Mouse (Mus musculus) kidney, embryonic 16.5 days (tissue): ENCODE data around the gene Pld6. TPM values are rescaled to one million over a fixed set of nuclear protein-coding genes. Genes with fewer than 3 reads are reported as not detected.

Experiments used
- ATAC-seq: fragments of 200-750 bp; cut with Nextera tagmentation; 2 replicates; pipeline ENCODE4 v1.8.0; 2017; ENCODE audit warnings: moderate TSS enrichment; ENCODE audit not compliant: low FRiP score, low TSS enrichment
- H3K27ac ChIP-seq: fragments of 300-500 bp; sonication (generic); 2 replicates; pipeline ENCODE4 v1.5.1; 2014; ENCODE audit warnings: low read length
- H3K27me3 ChIP-seq: fragments of 300-500 bp; sonication (generic); 2 replicates; pipeline ENCODE4 v1.6.1; 2014; ENCODE audit warnings: low read length, control low read depth, mixed read lengths; ENCODE audit not compliant: insufficient read depth
- H3K36me3 ChIP-seq: fragments of 300-500 bp; sonication (generic); 2 replicates; pipeline ENCODE4 v1.6.1; 2014; ENCODE audit warnings: low read length, control low read depth, mixed read lengths; ENCODE audit not compliant: insufficient read depth
- H3K4me1 ChIP-seq: fragments of 300-500 bp; sonication (generic); 2 replicates; pipeline ENCODE4 v1.6.1; 2014; ENCODE audit warnings: low read length, control low read depth, mixed read lengths; ENCODE audit not compliant: insufficient read depth
- H3K4me2 ChIP-seq: fragments of 300-500 bp; sonication (generic); replicated peaks from 2 replicates; pipeline ENCODE4 v1.6.1; 2014; ENCODE audit warnings: low read depth, low read length
- H3K4me3 ChIP-seq: fragments of 300-500 bp; sonication (generic); 2 replicates; pipeline ENCODE4 v1.5.1; 2014; ENCODE audit warnings: mild to moderate bottlenecking, low read length
- H3K9ac ChIP-seq: fragments of 300-500 bp; sonication (generic); replicated peaks from 2 replicates; pipeline ENCODE4 v1.6.1; 2014; ENCODE audit warnings: low read length
- H3K9me3 ChIP-seq: fragments of 300-500 bp; sonication (generic); 2 replicates; pipeline ENCODE4 v1.6.1; 2016; ENCODE audit warnings: low read length, control low read depth
- WGBS: fragments of 180-500 bp; shearing (Covaris S2); extraction: QIAGEN DNeasy Blood & Tissue Kit; methylation state at CpG from one replicate; pipeline ENCODE4 v1.1.7; 2014; 5-methylcytosine and 5-hydroxymethylcytosine counted together
- polyA plus RNA-seq: library from polyadenylated mRNA; unstranded; fragments of >200 nt; fragmentation: Nextera tagmentation; extraction: Ambion mirVana; gene quantifications from 2 replicates; pipeline ENCODE4 v1.2.1, GENCODE M21; 2015

The Pld6 gene
- polyA plus RNA-seq, 1 experiment from 2014 or later, result 6.6 TPM

DNA sequence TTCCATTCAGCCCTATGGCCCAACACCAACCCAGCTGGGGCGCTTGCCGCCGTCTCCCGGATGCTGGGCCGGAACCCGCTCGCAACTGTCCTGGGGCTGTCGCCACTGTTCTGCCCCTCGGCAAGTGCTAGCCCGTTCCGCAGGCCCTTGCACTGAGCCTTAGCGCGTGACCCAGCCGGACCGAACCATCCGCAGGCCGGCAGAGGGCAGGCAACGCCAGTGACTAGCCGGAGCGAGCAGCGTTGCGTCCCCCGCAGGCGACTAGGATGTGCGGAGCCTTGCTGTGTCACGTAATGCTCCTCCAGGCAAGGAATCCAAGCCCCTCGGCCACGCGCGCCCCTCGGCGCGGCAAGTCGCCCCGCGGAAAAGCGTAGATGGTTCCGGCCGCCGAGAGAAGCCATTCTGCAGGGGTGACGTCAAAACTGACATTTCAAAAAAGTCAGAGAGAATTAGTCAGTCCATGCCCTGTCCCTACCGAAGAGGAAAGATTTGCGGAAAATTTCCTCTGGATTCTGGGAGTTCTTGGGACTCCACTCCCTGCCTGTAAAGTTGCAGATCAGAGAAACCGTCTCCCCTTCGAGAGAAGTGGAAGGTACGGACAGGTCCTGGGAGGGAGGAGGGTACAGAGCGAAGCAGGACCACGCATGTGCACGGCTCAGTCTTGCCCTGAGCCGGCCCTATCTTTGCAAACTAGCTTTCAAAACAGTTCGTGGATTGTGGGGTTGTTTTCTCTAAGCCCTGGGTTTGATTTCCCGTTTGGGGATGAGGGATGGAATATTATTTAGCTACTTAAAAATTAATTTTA lies 22.4 kb upstream of the Pld6 start, which contains the start of gene Flcn:
Gene Flcn (minus strand): TSS at position 347 of the 805 bp plus-strand sequence.
- peak; percentile 95 for ATAC-seq
- Histone ChIP-seq H3K4me2 (peak within 1 kb of the TSS; percentile 76), H3K27ac (peak within 1 kb of the TSS; percentile 94), H3K27me3 (no peaks in the 10 kb centered on the region), H3K4me3 (peak within 1 kb of the TSS; percentile 73), H3K36me3 (peaks cover 17% of the 10 kb centered on the region; the same call in 1 of the 2 replicates), H3K9me3 (no peaks in the 10 kb centered on the region), H3K4me1 (peaks cover 11% of the 10 kb centered on the region), H3K9ac (peak within 1 kb of the TSS; percentile 91)
- under 1% methylated on average over 52 of the region's 52 CpGs for WGBS

DNA sequence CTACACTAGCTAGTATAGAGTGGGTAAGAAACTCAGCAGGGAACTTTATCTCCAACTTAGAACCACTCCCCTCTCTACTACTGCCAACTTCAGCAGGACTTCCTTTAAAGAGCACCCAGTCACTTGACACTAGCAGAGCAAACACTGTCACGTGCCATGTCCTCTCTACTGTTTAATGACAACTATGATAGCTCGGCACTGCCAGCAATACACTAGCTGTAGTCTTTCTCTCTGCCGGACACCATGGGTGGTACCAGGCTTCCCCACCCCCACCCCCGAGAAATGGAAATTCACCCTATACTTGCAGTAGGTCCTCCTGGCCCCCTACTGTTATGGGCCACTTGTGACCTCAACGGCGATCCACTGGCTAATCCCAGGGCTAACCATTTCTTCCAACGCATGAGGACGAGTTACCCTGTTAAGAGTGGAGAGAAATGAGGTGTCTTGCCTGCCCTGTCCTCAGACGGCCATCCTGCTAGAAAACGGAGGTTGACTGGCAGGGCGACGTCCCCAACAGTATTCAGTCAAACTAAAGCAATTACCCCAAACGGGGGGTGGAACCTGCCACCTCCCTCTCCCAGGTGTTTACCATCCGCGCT lies 21.7 kb upstream of the Pld6 start:
- 0% methylated on average over 15 of the region's 15 CpGs for WGBS
- Histone ChIP-seq H3K9me3 (no peaks in the 10 kb centered on the region), H3K4me2 (peak overlapping the region; percentile 76), H3K27ac (peak overlapping the region; percentile 94), H3K9ac (peak overlapping the region; percentile 91), H3K4me3 (peak overlapping the region; percentile 73), H3K27me3 (no peaks in the 10 kb centered on the region), H3K4me1 (peaks cover 11% of the 10 kb centered on the region), H3K36me3 (peaks cover 23% of the 10 kb centered on the region)
- ATAC-seq, result peak; percentile 35

DNA sequence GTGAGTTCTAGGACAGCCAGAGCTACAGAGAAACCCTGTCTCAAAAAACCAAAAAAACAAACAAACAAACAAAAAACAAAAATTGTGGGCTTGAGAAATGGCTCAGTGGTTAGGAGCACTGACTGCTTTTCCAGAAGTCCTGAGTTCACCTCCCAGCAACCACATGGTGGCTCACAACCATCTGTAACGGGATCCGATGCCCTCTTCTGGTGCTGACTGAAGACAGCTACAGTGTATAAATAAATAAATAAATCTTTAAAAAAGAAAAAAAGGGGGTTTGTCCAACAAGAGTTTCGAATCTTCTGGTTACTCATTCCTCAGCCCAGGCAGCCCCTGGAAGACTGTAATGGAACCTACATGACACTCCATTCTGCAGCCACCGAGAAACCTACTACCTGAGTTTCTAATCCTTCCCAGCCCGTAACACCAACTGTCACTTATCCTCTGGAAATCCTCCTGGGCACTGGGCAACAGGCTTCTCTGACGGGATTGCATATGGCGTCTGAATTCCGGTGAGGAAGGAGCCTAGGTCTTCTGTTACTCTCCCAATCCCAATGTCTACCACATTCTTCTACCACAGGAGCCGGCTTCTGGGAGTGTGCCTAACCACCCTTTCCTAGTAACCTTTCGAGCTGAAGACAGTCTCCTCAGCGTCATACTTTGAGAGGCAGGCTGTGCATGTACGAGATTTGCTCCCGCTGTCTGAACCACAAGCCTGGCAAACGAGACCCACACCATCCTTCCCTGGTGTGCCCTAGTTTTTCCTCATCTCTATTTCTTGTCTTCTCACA lies 20.9 kb upstream of the Pld6 start:
- Histone ChIP-seq H3K27ac (peak overlapping the region; percentile 94; the same call in 1 of the 2 replicates), H3K27me3 (no peaks in the 10 kb centered on the region), H3K9me3 (no peaks in the 10 kb centered on the region), H3K4me2 (peak overlapping the region; percentile 76), H3K9ac (peak overlapping the region; percentile 91; the same call in 1 of the 2 replicates), H3K36me3 (peaks cover 29% of the 10 kb centered on the region), H3K4me3 (peak overlapping the region; percentile 73), H3K4me1 (peaks cover 11% of the 10 kb centered on the region)
- WGBS, result 69% methylated on average over 14 of the region's 14 CpGs
- no peak for ATAC-seq

DNA sequence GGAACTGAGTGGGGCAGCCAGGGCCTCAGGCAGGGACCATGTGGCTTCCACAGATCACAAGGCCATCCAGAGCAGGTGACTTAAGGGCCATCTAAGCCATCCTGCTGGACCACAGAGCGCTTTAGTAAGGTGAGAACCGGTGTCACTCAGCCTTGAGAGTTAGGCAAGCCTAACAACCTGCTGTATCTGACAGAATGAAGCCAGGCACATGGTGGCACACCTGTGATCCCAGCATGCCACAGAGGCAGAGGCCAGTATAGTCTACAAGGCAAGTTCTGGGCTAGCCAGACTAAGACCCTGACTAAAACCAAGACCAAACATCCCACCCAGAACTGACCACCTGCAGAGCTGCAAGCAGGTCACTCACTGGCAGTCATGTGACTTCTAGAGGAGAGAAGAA lies 18.2 kb upstream of the Pld6 start:
- no peak overlapping the region for H3K27ac ChIP-seq
- ATAC-seq, result no peak
- H3K4me2 ChIP-seq, result no peak overlapping the region
- peaks cover 56% of the 10 kb centered on the region for H3K36me3 ChIP-seq
- H3K9ac ChIP-seq, result no peak overlapping the region
- no peaks in the 10 kb centered on the region for H3K27me3 ChIP-seq
- no peak overlapping the region for H3K4me3 ChIP-seq
- WGBS, result 100% methylated on average over 2 of the region's 2 CpGs
- H3K9me3 ChIP-seq, result no peaks in the 10 kb centered on the region
- H3K4me1 ChIP-seq, result peaks cover 8% of the 10 kb centered on the region

DNA sequence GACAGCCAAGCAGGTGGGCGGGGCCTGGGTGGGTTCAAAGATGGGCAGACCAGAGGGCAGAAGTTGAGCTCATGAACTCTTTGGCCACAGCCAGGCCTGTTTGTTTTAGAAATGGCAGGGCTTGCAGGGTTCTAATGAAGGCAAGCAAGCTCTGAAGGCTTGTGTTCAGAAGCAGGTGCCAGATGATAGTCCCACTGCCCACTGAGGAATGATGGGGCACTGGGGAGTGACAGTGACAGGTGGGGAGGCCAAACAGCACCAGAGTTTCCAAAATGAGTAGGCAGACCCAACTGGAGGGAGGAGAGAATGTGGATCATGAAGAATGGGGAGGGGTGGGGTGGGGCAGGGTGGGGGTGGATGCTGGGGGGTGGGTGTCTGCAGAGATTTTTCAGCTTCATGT lies 17.8 kb upstream of the Pld6 start:
- Histone ChIP-seq H3K9ac (no peak overlapping the region), H3K4me1 (peaks cover 8% of the 10 kb centered on the region), H3K27ac (no peak overlapping the region), H3K4me2 (no peak overlapping the region), H3K4me3 (no peak overlapping the region), H3K27me3 (no peaks in the 10 kb centered on the region), H3K9me3 (no peaks in the 10 kb centered on the region), H3K36me3 (peaks cover 60% of the 10 kb centered on the region)
- ATAC-seq, result no peak
- 94% methylated on average over 1 of the region's 1 CpGs for WGBS

DNA sequence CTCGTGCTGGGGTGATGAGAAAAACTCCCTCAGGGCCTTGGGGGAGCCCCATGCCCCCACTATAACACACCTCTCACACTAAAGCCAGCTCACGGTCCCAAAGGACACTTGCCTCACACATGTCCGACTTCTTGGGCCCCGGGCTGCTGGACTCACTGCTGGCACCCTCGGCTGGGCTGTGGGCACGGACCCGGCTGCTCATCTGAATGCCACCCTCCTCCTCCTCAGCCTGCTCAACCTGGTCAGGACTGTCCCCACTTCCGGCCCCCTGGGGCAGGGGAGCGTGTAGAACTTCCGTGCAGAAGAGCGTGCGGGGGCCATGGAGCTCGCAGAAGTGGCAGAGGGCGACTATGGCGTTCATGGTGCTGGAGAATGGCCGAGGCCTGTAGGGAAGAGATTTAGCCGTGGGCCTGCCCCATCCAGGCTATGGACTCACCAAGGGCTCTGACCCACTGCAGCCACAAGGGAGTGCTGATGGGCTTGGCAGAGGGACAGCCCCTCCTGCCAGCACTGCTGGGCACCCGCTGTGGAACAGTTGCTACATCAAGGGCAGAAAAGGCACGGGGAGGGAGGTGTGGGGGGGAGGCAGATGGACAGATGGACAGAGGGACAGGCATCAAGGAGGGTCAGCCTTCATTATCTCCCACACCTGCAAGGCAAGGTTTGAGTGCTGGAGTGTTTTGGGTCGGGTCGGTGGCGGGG lies 17.1 kb upstream of the Pld6 start:
- Histone ChIP-seq H3K4me3 (no peak overlapping the region), H3K9ac (no peak overlapping the region), H3K4me1 (peaks cover 8% of the 10 kb centered on the region), H3K27me3 (no peaks in the 10 kb centered on the region), H3K9me3 (no peaks in the 10 kb centered on the region), H3K27ac (no peak overlapping the region), H3K36me3 (peaks cover 67% of the 10 kb centered on the region), H3K4me2 (no peak overlapping the region)
- ATAC-seq, result no peak
- 92% methylated on average over 22 of the region's 22 CpGs for WGBS

DNA sequence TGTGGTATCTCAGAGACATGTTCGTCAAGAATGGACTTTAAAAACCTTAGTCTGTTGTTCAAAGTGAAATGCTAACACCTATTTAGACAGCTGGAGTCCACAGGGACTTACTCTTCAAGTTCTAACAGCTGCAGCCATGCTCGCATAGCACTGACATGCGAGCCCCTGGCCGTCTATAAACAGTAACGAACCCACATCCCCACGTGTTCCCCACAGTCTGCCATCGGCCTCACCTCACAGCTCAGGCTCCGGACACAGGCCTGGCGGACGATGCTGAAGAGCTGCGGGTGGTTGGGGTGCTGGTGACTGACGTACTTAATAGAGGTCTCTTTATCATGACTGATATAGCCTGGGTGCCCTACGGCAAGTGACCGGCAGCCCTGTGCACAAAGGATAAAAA lies 16.1 kb upstream of the Pld6 start:
- WGBS, result 82% methylated on average over 14 of the region's 14 CpGs
- Histone ChIP-seq H3K27me3 (no peaks in the 10 kb centered on the region), H3K27ac (no peak overlapping the region), H3K9me3 (no peaks in the 10 kb centered on the region), H3K4me2 (no peak overlapping the region), H3K4me1 (peaks cover 3% of the 10 kb centered on the region), H3K4me3 (no peak overlapping the region), H3K36me3 (peaks cover 77% of the 10 kb centered on the region), H3K9ac (no peak overlapping the region)
- no peak for ATAC-seq

DNA sequence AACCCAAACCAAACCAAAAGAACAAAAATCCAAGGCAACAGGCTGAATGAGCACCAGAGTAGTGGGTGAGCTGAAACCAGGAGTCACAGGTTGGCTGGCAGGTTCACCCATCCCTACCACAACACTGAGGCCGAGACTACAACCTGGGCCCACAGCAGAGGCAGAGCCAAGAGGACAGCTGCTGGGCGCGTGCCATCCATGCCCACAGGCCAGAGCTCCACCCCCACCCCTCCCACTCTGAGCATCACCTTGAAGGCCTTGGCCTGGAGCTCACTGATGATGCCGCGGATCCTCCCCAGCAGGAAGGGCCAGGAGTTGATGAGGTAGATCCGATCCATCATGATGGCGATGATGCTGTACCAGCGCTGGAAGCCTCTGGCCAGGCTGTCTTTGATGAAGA lies 14.4 kb upstream of the Pld6 start:
- Histone ChIP-seq H3K27ac (no peak overlapping the region), H3K9me3 (no peaks in the 10 kb centered on the region), H3K4me1 (no peaks in the 10 kb centered on the region), H3K36me3 (peaks cover 92% of the 10 kb centered on the region), H3K27me3 (no peaks in the 10 kb centered on the region), H3K4me3 (no peak overlapping the region), H3K9ac (no peak overlapping the region), H3K4me2 (no peak overlapping the region)
- WGBS, result 96% methylated on average over 8 of the region's 8 CpGs
- no peak for ATAC-seq

DNA sequence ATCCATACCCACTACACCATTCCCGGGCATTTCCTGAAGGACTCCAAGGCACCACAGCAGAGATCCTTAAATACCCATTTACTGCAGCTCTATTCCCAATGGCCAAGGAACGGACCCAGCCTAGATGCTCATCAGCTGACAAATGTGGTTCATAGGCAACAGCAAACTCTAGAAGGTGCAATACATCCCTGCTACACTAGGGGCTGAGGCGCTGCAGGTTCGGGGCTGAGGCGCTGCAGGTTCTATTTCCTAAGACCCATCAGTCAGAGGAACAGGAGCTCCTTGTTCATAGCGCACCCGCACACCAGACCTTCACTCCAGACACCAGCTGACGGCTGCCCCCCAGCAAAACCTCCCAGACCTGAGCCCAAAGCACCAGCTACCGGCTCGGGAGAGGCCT lies 13.0 kb upstream of the Pld6 start:
- Histone ChIP-seq H3K9ac (no peak overlapping the region), H3K27ac (no peak overlapping the region), H3K9me3 (no peaks in the 10 kb centered on the region), H3K36me3 (peaks cover 85% of the 10 kb centered on the region), H3K4me3 (no peak overlapping the region), H3K4me1 (no peaks in the 10 kb centered on the region), H3K4me2 (no peak overlapping the region), H3K27me3 (no peaks in the 10 kb centered on the region)
- 94% methylated on average over 10 of the region's 10 CpGs for WGBS
- no peak for ATAC-seq
